Mouse (Mus musculus) ES-E14 (cell line): ENCODE data around the gene App. TPM values are rescaled to one million over a fixed set of nuclear protein-coding genes. Genes with fewer than 3 reads are reported as not detected.

ENCODE experiments used
- DNase-seq: peaks from one replicate; pipeline ENCODE4 v3.0.0-alpha.2; 2013; ENCODE audit warnings: low read depth, low spot score
- H3K27ac ChIP-seq: 2 replicates; pipeline ENCODE4 v1.5.1; 2012; ENCODE audit warnings: low read depth, mild to moderate bottlenecking, low read length, moderate library complexity, mixed read lengths; ENCODE audit not compliant: poor library complexity, insufficient read depth, severe bottlenecking
- H3K36me3 ChIP-seq: 2 replicates; pipeline ENCODE4 v1.6.1; 2012; ENCODE audit warnings: mild to moderate bottlenecking, low read length, moderate library complexity, mixed read lengths; ENCODE audit not compliant: control insufficient read depth, poor library complexity, insufficient read depth, severe bottlenecking
- H3K4me1 ChIP-seq, 2 experiments: fragments of 150-350 bp in 1 of 2; sonication (generic) in 1 of 2; 2 replicates each; pipeline ENCODE4 v1.6.1; 2012; ENCODE audit warnings: low read length in 2 of 2, mild to moderate bottlenecking in 1 of 2, mixed read lengths in 1 of 2; ENCODE audit not compliant: control insufficient read depth in 2 of 2, insufficient read depth in 2 of 2, poor library complexity in 1 of 2
- H3K4me3 ChIP-seq, 2 experiments: fragments of 150-350 bp in 1 of 2; sonication (generic) in 1 of 2; 2 replicates each; pipeline ENCODE4 v1.5.1; 2012; ENCODE audit warnings: low read length in 2 of 2, low read depth in 1 of 2, mild to moderate bottlenecking in 1 of 2, mixed read lengths in 1 of 2; ENCODE audit not compliant: insufficient read depth in 1 of 2, poor library complexity in 1 of 2, severe bottlenecking in 1 of 2
- H3K9ac ChIP-seq: 2 replicates; pipeline ENCODE4 v1.6.1; 2012; ENCODE audit warnings: low read depth, mild to moderate bottlenecking, low read length, mixed read lengths; ENCODE audit not compliant: poor library complexity, insufficient read depth, severe bottlenecking
- H3K9me3 ChIP-seq: fragments of 150-350 bp; sonication (generic); 2 replicates; pipeline ENCODE4 v1.6.1; 2012; ENCODE audit warnings: low read depth, mild to moderate bottlenecking, low read length; ENCODE audit not compliant: control insufficient read depth, insufficient read depth
- CHD2 ChIP-seq: IDR thresholded peaks from 2 replicates; pipeline ENCODE4 v1.6.1; 2014; ENCODE audit warnings: mild to moderate bottlenecking, low read depth, low read length, inconsistent platforms
- HCFC1 ChIP-seq: IDR thresholded peaks from 2 replicates; pipeline ENCODE4 v1.6.1; 2012; ENCODE audit warnings: low read length, inconsistent platforms, borderline replicate concordance; ENCODE audit not compliant: insufficient read depth
- MAFK ChIP-seq: IDR thresholded peaks from 2 replicates; pipeline ENCODE4 v1.6.1; 2014; ENCODE audit warnings: mild to moderate bottlenecking, low read depth, low read length, inconsistent platforms; ENCODE audit not compliant: insufficient read depth
- ZC3H11A ChIP-seq: IDR thresholded peaks from 2 replicates; pipeline ENCODE4 v1.6.1; 2012; ENCODE audit warnings: low read depth, mild to moderate bottlenecking, inconsistent platforms, low read length, borderline replicate concordance
- ZNF384 ChIP-seq: IDR thresholded peaks from 2 replicates; pipeline ENCODE4 v1.6.1; 2012; ENCODE audit warnings: low read depth, low read length, inconsistent platforms
- in situ Hi-C, 2 experiments: fragments of 600-800 bp; cut with MboI; formaldehyde crosslinking; loops; one replicate each; pipeline ENCODE4 v1.15.1; 2025; ENCODE audit warnings: low sequenced_read_pairs in 2 of 2, inconsistent platforms in 1 of 2; ENCODE audit not compliant: unreplicated experiment in 2 of 2
- total RNA-seq: library from RNA; depleted of rRNA; stranded (reverse); fragments of 300-350 nt; gene quantifications from 2 replicates; pipeline ENCODE4 v1.2.3, GENCODE M21; 2012

The App gene
- total RNA-seq, 1 experiment: 52.4 TPM

- Histone ChIP-seq H3K4me1 (no peaks in the 10 kb centered on the region), H3K27ac (no peak overlapping the region), H3K4me3 (no peak overlapping the region), H3K9me3 (no peaks in the 10 kb centered on the region), H3K36me3 (no peaks in the 10 kb centered on the region), H3K9ac (no peak overlapping the region)
- DNase-seq: no peak
- TF ChIP-seq ZNF384 (no peak), MAFK (no peak), ZC3H11A (no peak), HCFC1 (no peak), CHD2 (no peak)
- in situ Hi-C loops: no loop called here
These were observed 137.8 kb downstream of the App start for GRCm38 (mm10) chr16:85035815-85036214.

DNA sequence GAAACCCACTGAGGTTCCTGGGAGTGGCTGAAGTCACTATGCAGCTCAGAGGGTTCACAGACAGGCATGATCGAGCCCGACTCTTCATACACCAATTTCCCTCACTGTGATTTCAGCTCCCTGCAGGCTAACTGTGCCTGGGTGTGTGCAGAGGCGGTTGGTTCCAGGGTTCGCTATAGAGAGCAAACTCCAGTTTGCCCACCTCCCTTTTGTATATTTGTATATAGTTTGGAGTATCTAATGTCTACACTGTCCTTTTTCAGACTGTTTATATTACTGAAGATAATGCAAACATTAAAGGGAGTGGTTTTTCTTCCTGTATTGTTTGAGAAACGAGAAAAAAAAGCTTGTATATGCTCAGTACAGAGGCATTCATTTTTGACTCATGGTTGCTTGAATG is 139.8 kb downstream of the App start:
- Histone ChIP-seq H3K27ac (no peak overlapping the region), H3K36me3 (no peaks in the 10 kb centered on the region), H3K9ac (no peak overlapping the region), H3K4me1 (no peaks in the 10 kb centered on the region), H3K4me3 (no peak overlapping the region), H3K9me3 (no peaks in the 10 kb centered on the region)
- DNase-seq: no peak
- TF ChIP-seq CHD2 (no peak), HCFC1 (no peak), MAFK (no peak), ZNF384 (no peak), ZC3H11A (no peak)
- in situ Hi-C loops: no loop called here

GRCm38 (mm10) chr16:85030810-85031209 is 142.8 kb downstream of the App start:
- Histone ChIP-seq H3K36me3 (no peaks in the 10 kb centered on the region), H3K9me3 (no peaks in the 10 kb centered on the region), H3K27ac (no peak overlapping the region), H3K4me1 (no peaks in the 10 kb centered on the region), H3K9ac (no peak overlapping the region), H3K4me3 (no peak overlapping the region)
- TF ChIP-seq ZNF384: no peak
- no peak for TF ChIP-seq HCFC1
- no peak for TF ChIP-seq ZC3H11A
- TF ChIP-seq MAFK: no peak
- no peak for TF ChIP-seq CHD2
- DNase-seq: no peak
- in situ Hi-C loops: no loop called here

DNA sequence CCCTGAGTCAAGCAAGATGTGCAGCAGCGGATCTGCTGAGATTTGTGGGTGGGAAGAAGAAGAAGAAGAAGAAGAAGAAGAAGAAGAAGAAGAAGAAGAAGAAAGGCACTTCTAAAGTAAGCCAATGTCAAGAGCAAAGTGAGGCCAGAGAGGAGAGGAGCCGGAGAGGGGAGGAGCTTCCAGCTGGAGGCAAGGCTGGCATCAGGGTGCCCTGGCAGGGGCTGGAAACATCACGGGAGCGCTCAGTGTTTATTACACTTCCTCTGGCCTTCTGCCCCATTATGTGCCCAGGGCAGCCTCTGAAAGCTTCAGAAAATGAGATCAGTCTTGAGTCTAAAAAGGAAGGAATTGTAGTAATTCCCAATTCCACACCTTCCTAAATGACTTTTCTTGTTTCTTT is 145.2 kb downstream of the App start:
- no peak overlapping the region for H3K9ac ChIP-seq
- in situ Hi-C loops: no loop called here
- H3K4me1 ChIP-seq: no peaks in the 10 kb centered on the region
- H3K27ac ChIP-seq: no peak overlapping the region
- no peak overlapping the region for H3K4me3 ChIP-seq
- no peaks in the 10 kb centered on the region for H3K9me3 ChIP-seq
- no peak for TF ChIP-seq ZNF384
- TF ChIP-seq CHD2: no peak
- no peak for TF ChIP-seq MAFK
- no peak for TF ChIP-seq HCFC1
- no peak for TF ChIP-seq ZC3H11A
- no peaks in the 10 kb centered on the region for H3K36me3 ChIP-seq
- no peak for DNase-seq

DNA sequence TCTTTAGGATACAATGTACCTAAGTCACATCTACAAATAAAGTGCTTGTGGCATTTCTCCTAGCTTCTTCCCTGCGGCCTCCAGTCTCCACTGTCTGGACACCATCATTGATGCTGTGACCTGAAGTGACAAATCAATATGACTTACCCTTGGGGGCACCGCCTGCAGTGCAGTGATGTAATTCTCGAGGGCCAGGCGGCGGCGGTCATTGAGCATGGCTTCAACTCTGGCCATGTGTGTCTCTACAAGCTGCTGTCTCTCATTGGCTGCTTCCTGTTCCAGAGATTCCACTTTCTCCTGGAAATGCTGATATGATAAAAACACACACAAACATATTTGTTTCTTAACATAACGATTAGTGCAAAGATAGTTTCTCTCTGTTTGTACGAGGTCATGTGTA is 148.9 kb downstream of the App start:
- Histone ChIP-seq H3K9ac (no peak overlapping the region), H3K4me1 (no peaks in the 10 kb centered on the region), H3K27ac (no peak overlapping the region), H3K4me3 (no peak overlapping the region), H3K9me3 (no peaks in the 10 kb centered on the region), H3K36me3 (no peaks in the 10 kb centered on the region)
- TF ChIP-seq HCFC1 (no peak), MAFK (no peak), ZC3H11A (no peak), CHD2 (no peak), ZNF384 (no peak)
- no peak for DNase-seq
- in situ Hi-C loops: no loop called here
